Mouse (Mus musculus) thymus, postnatal 14 days (tissue): ENCODE measurements around the gene Lmx1b.
A peak's percentile ranks its signal among the peaks of the same experiment; 100 is the strongest.

Source experiments
- DNase-seq: peaks from one replicate; pipeline ENCODE4 v3.0.0; 2021

Gene Lmx1b

GRCm38 (mm10) chr2:33580697-33581448 lies 59.4 kb downstream of the Lmx1b start:
- DNase-seq: no peak

DNA sequence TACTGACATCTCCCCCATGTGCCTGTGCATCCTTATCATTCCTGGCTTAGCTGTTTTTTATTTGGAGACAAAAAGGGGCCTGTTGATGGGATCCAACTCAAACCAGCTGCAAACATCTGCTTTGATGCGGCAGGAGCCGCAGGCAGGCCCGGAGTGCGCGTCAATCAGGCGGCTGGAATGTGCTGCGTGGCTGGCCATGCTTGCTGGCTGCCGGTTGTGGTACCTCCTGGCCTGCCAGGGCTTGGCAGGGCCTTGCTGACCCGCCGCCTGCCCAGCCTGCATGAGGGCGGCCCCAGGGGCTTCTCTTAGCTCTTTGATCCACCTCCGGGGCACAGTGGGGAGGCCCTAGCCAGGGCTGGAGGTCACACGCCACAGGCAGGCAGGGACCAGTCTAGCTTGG lies 64.9 kb downstream of the Lmx1b start:
- DNase-seq: no peak

DNA sequence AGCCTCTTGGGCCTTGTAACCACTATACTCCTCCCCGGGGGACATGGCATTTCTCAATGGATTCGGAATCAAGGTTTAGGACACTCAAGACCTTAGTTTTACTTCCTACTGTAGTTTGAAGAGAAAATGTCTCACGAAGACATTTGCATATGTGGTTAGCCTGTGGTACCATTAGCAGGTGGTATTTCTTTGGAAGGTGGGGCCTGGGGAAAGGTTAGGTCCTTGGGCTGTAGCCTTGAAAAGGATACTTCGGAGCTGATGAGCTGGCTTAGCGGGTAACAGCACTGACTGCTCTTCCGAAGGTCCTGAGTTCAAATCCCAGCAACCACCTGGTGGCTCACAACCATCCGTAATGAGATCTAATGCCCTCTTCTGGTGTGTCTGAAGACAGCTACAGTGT lies 67.2 kb downstream of the Lmx1b start:
- no peak for DNase-seq

- no peak for DNase-seq
Measured at GRCm38 (mm10) chr2:33571219-33571824, 69.0 kb downstream of the Lmx1b start.

GRCm38 (mm10) chr2:33569698-33570097 lies 70.6 kb downstream of the Lmx1b start:
- no peak for DNase-seq

- peak; percentile 43 for DNase-seq
Measured at GRCm38 (mm10) chr2:33569240-33569639, 71.1 kb downstream of the Lmx1b start.

DNA sequence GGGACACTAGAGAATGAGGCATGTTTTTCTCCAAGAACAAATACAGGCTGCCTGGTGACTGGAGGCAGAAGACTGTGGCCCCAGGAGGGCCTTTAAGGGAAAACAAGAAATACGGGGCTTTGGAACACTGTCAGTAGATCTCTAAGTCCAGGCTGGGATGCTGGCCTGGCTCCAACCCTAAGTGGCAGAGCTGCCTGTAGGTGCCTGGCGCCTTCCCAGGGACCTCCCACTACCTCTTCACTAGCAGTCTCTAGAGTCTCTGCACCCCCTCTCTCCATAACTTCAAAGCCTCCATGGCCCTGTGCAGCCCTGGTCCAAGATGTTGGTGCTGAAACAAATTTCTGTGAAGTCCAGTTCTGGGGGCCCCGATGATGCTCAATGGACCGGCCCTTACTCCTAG lies 74.4 kb downstream of the Lmx1b start:
- no peak for DNase-seq

GRCm38 (mm10) chr2:33564748-33565147 lies 75.6 kb downstream of the Lmx1b start:
- no peak for DNase-seq

- DNase-seq: peak; percentile 65
Measured at GRCm38 (mm10) chr2:33559752-33560151, 80.6 kb downstream of the Lmx1b start.

DNA sequence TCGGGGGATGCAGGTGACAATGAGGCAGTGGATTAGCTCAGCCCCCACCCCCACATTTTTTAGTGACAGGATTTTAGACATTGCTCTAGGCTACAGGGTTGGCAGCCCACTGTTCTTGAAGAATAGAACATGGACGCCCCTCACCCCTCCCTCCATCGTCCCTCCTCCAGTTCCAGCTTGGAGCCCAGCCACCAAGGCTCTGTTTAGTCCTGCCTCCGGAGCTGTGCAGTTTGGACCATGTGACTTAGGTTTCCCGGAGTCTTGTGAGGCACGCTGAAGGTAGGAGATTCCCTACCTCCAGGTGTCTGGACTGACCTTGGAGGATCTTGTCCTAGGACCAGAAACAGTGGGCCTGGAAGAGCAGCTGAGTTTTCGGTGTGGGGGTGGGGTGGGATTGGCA lies 81.0 kb downstream of the Lmx1b start:
- DNase-seq: no peak

DNA sequence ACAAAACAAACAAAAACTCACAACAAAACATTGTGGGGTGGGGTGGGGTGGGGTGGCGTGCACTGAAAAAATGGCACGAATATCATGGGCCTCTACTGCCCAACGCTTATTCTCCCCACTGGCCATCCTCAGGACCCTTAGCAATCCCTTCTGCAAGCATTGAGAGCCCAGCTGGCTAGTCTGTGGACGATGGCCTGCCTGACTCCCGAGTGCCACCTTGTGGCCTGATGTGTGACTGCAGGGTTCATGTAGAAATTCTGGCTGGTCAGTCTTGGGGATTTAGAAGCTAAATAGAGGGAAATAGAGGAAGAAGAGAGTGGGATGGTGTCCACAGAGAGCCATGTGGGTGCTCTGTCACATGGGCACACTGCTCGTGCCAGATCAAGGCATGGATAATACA lies 82.1 kb downstream of the Lmx1b start:
- DNase-seq: peak; percentile 47

- no peak for DNase-seq
Measured at GRCm38 (mm10) chr2:33555573-33555972, 84.7 kb downstream of the Lmx1b start.

DNA sequence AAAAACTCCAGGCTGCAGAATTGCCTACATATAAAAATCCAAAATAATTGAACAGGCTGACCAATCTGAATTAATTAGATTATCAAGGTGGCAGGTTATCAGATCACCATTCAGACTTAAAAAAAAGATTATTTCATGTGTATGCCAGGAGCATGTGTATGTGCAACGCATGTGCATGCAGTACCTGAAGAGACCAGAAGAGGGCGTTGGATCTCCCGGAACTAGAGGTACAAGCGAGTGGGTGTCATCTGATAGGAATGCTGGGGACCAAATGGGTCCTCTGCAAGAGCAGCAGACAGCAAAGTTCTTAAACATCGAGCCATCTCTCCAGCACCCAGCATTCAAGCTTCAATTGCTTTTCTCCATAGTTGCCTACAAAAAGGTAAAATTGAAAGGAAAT lies 87.6 kb downstream of the Lmx1b start:
- no peak for DNase-seq

DNA sequence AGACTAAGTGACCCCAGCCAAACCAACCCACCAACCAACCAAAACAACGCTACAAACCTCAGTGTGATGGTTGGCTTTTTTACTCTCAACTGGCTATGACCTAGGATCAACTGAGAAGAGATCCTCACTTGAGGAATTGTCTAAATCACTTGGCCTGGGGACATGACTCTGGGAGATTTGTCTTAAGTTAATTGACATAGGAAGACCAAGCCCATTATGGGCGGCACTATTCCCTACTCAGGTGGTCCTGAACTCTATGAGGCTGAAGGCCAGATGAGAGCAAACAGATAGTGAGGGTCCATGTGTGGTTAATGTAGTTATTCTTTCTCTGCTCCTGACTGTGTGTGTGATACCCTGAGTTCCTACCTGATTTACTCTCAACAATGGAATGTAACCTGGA lies 92.7 kb downstream of the Lmx1b start:
- no peak for DNase-seq

DNA sequence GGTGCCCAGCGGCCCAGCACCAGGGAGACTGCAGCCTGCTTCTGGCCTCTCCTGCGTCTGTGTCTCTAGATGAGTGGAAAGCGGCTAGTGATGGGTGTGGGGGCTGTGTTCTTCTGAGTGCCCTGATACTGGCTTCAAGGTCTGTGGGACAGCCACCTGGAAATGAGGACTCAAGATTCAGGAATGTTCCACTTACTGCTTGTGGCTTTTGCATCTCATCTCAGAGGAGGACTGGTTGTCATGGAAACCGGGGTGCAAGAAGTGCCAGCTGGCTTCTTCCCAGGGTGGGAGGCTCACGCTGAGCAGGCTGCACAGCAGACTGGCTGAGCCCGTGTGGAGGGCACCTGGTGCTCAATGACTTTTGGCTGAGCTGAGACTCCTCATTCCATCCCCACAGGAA lies 93.4 kb downstream of the Lmx1b start:
- peak; percentile 22 for DNase-seq

DNA sequence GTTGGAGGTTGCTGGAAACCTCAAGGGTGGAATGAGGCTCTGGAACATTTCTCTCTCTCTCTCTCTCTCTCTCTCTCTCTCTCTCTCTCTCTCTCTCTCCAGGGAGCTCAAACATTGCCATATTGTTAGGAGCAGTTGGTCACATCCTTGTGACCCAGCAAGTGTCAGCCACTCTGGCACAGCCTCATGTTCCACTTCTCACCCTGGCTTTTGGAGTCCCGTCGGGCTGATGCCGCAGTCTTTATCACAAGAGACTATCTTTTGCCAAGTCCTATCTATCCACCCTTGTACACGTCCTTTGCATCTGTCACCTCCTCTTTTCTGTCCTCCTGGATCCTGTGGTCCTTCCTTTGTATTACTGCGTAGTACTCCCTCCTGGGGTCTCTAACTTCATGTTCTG lies 94.3 kb downstream of the Lmx1b start:
- no peak for DNase-seq

GRCm38 (mm10) chr2:33544781-33545566 lies 95.3 kb downstream of the Lmx1b start:
- DNase-seq: no peak

DNA sequence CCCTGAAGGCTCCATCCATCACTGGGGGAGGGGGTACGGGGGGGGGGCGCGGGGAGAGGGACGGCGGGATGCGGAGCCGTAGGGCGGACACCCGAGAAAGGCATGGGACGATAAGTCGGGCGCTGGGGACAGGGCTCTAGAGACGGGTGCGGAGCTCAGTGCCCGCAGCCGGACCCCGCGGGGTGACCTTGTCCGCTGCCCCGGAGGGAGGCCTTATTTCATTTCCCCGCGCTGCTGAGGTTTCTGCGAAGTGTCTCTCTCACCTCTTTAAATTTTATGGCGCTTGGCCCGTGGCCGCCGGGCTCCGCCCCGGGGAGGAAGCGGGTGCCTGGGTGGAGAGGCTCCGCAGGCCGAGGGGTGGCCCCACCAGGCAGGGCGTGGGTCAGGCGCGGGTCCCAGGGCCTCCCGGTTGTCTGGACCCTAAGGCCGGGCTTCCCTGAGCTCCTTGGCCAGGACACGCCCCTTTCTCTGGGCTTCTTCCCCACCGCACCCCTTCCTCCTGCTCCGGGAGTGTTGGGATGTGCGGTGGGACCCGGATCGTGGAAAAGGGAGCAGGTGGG lies 96.0 kb downstream of the Lmx1b start:
- peak; percentile 13 for DNase-seq

- peak; percentile 21 for DNase-seq
Measured at GRCm38 (mm10) chr2:33543429-33544202, 96.7 kb downstream of the Lmx1b start.

DNA sequence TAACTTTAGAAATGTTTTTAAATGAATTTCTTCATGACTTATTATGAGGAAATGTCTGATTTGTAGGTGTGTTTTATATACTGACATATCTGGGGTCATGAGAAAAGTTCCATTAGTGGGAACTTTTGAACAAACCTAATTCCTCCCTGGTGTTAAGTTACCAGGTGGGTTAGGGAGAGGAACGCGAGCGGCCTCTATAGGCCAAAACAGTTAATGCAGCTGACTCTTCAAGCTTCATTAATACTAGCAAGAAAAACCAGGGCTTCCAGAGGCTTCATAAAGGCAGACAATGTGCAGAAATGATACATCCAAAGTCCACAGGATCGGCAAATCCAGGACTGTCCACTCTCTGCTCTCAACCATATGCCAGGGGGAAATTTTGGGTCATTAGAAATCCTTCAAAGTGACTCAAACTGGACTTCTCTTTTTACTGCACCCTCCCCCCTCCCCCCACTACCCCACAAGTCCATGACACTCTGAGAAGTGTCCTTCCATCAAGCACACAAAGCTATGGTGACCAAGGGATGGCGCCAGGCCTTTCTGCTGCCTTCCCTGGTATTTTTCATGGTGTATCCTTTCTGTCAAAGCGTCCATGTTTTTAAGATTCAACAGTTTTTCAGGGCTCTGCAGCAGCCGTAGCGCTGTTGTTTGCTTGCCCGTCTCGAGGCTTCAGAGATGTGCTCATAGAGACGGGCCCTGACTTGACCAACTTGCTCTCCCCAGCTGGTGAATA lies 97.4 kb downstream of the Lmx1b start:
- peak; percentile 53 for DNase-seq

DNA sequence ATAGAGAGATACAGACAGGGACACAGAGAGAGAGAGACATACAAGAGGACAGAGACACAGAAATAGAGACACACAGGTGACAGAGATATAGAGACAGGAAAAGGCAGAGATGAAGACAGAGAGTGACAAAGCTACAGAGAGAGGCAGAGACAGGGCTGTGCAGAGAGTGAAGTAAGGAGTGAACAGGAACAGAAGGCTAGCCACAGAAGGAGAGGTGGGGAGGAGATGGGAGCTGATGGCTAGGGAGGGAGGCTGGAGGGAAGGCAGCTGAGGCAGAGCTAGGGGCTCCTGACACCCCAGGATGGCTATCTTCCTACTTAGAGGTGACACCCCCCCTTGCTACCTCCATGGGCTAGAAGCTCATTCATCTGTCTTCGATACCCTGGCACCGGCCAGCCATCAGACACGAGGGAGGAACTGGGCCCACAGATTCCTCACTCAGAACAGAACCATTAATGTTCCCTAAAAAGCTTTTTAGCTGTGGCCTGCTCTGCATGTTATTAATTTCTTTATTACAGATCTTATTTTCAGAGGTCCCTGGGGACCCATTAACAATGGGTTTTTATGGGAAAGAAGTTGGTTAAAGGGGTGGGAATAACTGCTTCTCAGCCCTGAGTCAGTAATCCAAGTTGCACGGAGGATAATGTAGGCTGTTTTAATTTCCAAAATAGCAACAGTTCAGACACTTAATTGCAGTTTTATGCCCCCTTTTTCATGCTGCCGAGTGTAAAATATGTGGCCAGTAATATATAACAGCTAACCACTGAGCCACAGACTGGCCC lies 114.8 kb downstream of the Lmx1b start:
- no peak for DNase-seq
